Mouse (Mus musculus) embryonic facial prominence, embryonic 12.5 days (tissue): ENCODE results near the gene Arhgap40. TPM values are rescaled to one million over a fixed set of nuclear protein-coding genes. Genes with fewer than 3 reads are reported as not detected.

Experiments
- ATAC-seq: fragments of 200-750 bp; cut with Nextera tagmentation; 2 replicates; pipeline ENCODE4 v1.8.0; 2017; ENCODE audit not compliant: insufficient number of reproducible peaks, insufficient read depth, low FRiP score, low TSS enrichment
- H3K27ac ChIP-seq: fragments of 300-500 bp; sonication (generic); 2 replicates; pipeline ENCODE4 v1.5.1; 2016; ENCODE audit warnings: mild to moderate bottlenecking
- H3K27me3 ChIP-seq: fragments of 300-500 bp; sonication (generic); 2 replicates; pipeline ENCODE4 v1.6.1; 2016; ENCODE audit warnings: mild to moderate bottlenecking, moderate library complexity
- H3K36me3 ChIP-seq: fragments of 300-500 bp; sonication (generic); 2 replicates; pipeline ENCODE4 v1.6.1; 2016; ENCODE audit warnings: mild to moderate bottlenecking
- H3K4me1 ChIP-seq: fragments of 300-500 bp; sonication (generic); 2 replicates; pipeline ENCODE4 v1.6.1; 2016
- H3K4me2 ChIP-seq: fragments of 300-500 bp; sonication (generic); replicated peaks from 2 replicates; pipeline ENCODE4 v1.6.1; 2016; ENCODE audit warnings: mild to moderate bottlenecking, moderate library complexity
- H3K4me3 ChIP-seq: fragments of 300-500 bp; sonication (generic); 2 replicates; pipeline ENCODE4 v1.5.1; 2016; ENCODE audit warnings: mild to moderate bottlenecking
- H3K9ac ChIP-seq: fragments of 300-500 bp; sonication (generic); 2 replicates; pipeline ENCODE4 v1.6.1; 2016; ENCODE audit warnings: mild to moderate bottlenecking, moderate library complexity
- H3K9me3 ChIP-seq: fragments of 300-500 bp; sonication (generic); 2 replicates; pipeline ENCODE4 v1.6.1; 2016; ENCODE audit warnings: mild to moderate bottlenecking, moderate library complexity
- WGBS: fragments of 180-500 bp; shearing (Covaris S2); methylation state at CpG from one replicate; pipeline ENCODE4 v1.1.7; 2016; 5-methylcytosine and 5-hydroxymethylcytosine counted together
- polyA plus RNA-seq: library from polyadenylated mRNA; unstranded; fragments of >200 nt; fragmentation: Nextera tagmentation; extraction: Ambion mirVana; gene quantifications from 2 replicates; pipeline ENCODE4 v1.2.1, GENCODE M21; 2016

Gene Arhgap40
- polyA plus RNA-seq: 0.18 and 0.26 TPM in 2 replicates

DNA sequence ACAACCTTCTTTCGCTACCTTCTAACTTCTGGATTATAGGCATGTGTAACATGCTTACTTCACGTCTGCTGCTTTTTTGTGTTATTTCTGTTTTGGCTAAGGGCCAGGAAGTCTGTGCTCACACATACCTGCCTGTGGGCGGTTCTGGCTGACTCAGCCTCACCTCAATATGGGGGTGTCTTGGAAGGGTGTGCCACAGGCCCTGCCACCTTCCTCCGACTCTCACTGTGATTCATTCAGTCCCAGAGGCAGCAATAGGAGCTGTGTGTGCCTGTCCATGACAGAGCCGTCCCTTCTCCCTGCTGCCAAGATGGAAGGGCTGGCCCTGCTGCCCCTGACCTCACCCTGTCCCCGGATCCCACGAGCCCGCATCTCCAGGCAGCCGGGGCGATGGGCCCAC, at the start of gene Arhgap40:
Arhgap40 (plus strand) TSS at position 269 of the 400 bp plus-strand sequence.
- no peak for ATAC-seq
- Histone ChIP-seq H3K9me3 (no peaks in the 10 kb centered on the region), H3K4me2 (no peak within 1 kb of the TSS), H3K27me3 (no peaks in the 10 kb centered on the region), H3K36me3 (no peaks in the 10 kb centered on the region), H3K9ac (no peak within 1 kb of the TSS), H3K27ac (no peak within 1 kb of the TSS), H3K4me3 (no peak within 1 kb of the TSS), H3K4me1 (no peaks in the 10 kb centered on the region)
- WGBS: 81% methylated on average over 10 of the region's 10 CpGs

GRCm38 (mm10) chr2:158474159-158474558, 38.4 kb upstream of the Arhgap40 start:
- WGBS: 95% methylated on average over 1 of the region's 1 CpGs
- H3K36me3 ChIP-seq: peaks cover 42% of the 10 kb centered on the region
- H3K9ac ChIP-seq: no peak overlapping the region
- no peaks in the 10 kb centered on the region for H3K4me1 ChIP-seq
- H3K4me3 ChIP-seq: no peak overlapping the region
- H3K9me3 ChIP-seq: no peaks in the 10 kb centered on the region
- no peak overlapping the region for H3K4me2 ChIP-seq
- no peaks in the 10 kb centered on the region for H3K27me3 ChIP-seq
- no peak overlapping the region for H3K27ac ChIP-seq
- no peak for ATAC-seq

GRCm38 (mm10) chr2:158477640-158478039, 35.0 kb upstream of the Arhgap40 start:
- Histone ChIP-seq H3K27me3 (no peaks in the 10 kb centered on the region), H3K4me2 (no peak overlapping the region), H3K4me1 (no peaks in the 10 kb centered on the region), H3K9ac (no peak overlapping the region), H3K36me3 (peaks cover 60% of the 10 kb centered on the region), H3K4me3 (no peak overlapping the region), H3K9me3 (no peaks in the 10 kb centered on the region), H3K27ac (no peak overlapping the region)
- 86% methylated on average over 3 of the region's 3 CpGs for WGBS
- no peak for ATAC-seq

DNA sequence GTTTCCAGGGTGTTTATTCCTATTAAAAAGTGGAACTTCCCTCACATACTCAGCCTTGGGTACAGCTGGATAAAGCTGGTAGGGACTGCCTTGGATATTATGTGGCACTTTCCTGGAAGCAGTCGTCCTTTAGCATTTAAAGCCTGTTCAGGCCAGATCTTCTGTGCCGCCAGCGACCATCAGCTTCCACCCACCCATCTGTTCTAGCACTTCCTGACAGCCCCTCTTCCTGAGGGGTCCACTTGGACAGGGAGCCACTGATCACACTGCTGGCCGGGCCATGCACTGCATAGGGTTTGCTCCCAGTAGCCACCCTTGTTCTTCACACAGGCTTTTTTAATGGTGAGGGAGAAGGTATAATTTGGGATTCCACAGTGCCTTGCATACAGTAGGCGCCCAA, 14.1 kb upstream of the Arhgap40 start:
- ATAC-seq: no peak
- H3K4me2 ChIP-seq: no peak overlapping the region
- 84% methylated on average over 5 of the region's 5 CpGs for WGBS
- H3K27me3 ChIP-seq: no peaks in the 10 kb centered on the region
- H3K9me3 ChIP-seq: no peaks in the 10 kb centered on the region
- H3K4me1 ChIP-seq: no peaks in the 10 kb centered on the region
- H3K9ac ChIP-seq: no peak overlapping the region
- no peak overlapping the region for H3K27ac ChIP-seq
- H3K36me3 ChIP-seq: peaks cover 48% of the 10 kb centered on the region
- H3K4me3 ChIP-seq: no peak overlapping the region

DNA sequence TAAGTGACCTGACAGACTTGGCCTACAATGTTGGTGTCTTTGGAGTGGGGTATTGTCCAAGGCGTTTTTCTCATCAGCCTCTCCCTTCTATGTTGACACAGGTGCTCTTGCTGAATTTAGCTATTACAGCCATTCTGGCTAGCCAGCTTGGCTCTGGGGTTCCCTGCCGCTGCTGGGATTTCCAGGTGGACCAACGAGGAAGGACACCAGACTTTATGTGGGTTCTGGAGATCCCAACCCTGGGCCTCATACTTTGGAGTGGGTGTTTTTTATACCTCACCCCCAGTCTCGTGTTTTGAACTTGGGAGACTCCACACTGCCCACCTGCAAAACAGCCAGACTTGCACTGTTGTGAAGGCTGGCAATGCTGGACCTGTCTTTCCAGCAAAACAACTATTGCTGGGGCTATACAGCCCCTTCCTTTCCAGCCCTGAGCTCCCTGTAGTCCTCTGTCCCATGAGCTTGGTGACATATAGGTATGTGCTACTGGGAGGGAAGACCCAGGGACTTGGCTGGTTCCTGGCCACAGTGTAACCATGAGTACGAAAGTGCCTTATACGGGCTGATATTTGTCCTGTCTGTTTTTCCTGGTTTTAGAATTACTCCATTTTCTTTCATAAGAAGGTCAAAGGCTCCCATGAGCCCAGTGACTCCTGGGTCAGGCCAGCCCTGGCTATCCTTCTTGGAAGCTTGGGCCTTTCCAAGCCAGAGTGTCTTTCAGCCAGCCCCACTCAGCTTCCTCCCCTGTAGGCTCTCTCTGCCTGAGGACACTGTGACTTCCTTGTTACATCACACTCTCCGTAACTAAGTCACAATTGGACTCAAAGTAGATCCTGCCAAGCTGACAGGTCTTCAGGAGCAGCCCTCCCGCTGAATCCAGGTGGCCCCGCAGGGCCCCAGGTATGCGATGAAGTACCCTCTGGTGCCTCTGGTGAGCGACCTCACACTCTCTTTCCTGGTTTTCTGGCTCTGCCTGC, 10.5 kb upstream of the Arhgap40 start, which contains the start of gene Adig:
Adig (plus strand) TSS at position 777 of the 977 bp plus-strand sequence.
- Histone ChIP-seq H3K9ac (no peak within 1 kb of the TSS), H3K4me1 (no peaks in the 10 kb centered on the region), H3K27me3 (no peaks in the 10 kb centered on the region), H3K4me2 (no peak within 1 kb of the TSS), H3K27ac (no peak within 1 kb of the TSS), H3K9me3 (no peaks in the 10 kb centered on the region), H3K36me3 (peaks cover 15% of the 10 kb centered on the region), H3K4me3 (no peak within 1 kb of the TSS)
- 70% methylated on average over 11 of the region's 11 CpGs for WGBS
- no peak for ATAC-seq

DNA sequence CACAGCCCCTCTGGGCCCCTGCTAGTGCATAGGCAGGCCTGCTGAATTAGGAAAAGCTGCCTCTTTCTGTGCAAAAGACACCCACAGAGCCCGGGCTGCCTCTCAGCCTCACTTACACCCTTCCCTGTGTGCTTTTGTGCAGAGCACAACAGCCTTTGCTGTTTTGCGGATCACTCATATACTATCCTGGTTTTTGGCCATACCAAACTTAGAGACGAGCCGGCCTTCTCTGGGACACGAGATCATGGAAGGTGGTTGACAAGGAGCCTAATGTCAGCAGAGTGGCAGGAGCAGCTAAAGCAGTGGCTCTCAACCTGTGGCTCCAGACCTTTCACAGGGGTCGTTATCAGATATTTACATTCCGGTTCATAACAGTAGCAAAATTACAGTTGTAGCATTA, 9.4 kb upstream of the Arhgap40 start:
- no peaks in the 10 kb centered on the region for H3K27me3 ChIP-seq
- WGBS: 85% methylated on average over 7 of the region's 7 CpGs
- H3K9ac ChIP-seq: no peak overlapping the region
- H3K36me3 ChIP-seq: peaks cover 7% of the 10 kb centered on the region; the same call in 1 of the 2 replicates
- H3K27ac ChIP-seq: no peak overlapping the region
- H3K4me3 ChIP-seq: no peak overlapping the region
- no peaks in the 10 kb centered on the region for H3K4me1 ChIP-seq
- H3K4me2 ChIP-seq: no peak overlapping the region
- ATAC-seq: no peak
- no peaks in the 10 kb centered on the region for H3K9me3 ChIP-seq

- no peak for ATAC-seq
- no peak overlapping the region for H3K27ac ChIP-seq
- H3K4me1 ChIP-seq: no peaks in the 10 kb centered on the region
- 64% methylated on average over 4 of the region's 4 CpGs for WGBS
- H3K4me3 ChIP-seq: no peak overlapping the region
- H3K4me2 ChIP-seq: no peak overlapping the region
- H3K36me3 ChIP-seq: peaks cover 4% of the 10 kb centered on the region; the same call in 1 of the 2 replicates
- no peak overlapping the region for H3K9ac ChIP-seq
- H3K27me3 ChIP-seq: no peaks in the 10 kb centered on the region
- H3K9me3 ChIP-seq: no peaks in the 10 kb centered on the region
Measured at GRCm38 (mm10) chr2:158503671-158504070, 8.9 kb upstream of the Arhgap40 start.

- ATAC-seq: no peak
- Histone ChIP-seq H3K27me3 (no peaks in the 10 kb centered on the region), H3K9me3 (no peaks in the 10 kb centered on the region), H3K4me3 (no peak overlapping the region), H3K9ac (no peak overlapping the region), H3K36me3 (no peaks in the 10 kb centered on the region), H3K4me2 (no peak overlapping the region), H3K27ac (no peak overlapping the region), H3K4me1 (no peaks in the 10 kb centered on the region)
- 83% methylated on average over 5 of the region's 5 CpGs for WGBS
Measured at GRCm38 (mm10) chr2:158506475-158506874, 6.1 kb upstream of the Arhgap40 start.

GRCm38 (mm10) chr2:158507046-158507445, 5.5 kb upstream of the Arhgap40 start:
- 94% methylated on average over 10 of the region's 10 CpGs for WGBS
- Histone ChIP-seq H3K4me1 (no peaks in the 10 kb centered on the region), H3K36me3 (no peaks in the 10 kb centered on the region), H3K27ac (no peak overlapping the region), H3K4me3 (no peak overlapping the region), H3K4me2 (no peak overlapping the region), H3K27me3 (no peaks in the 10 kb centered on the region), H3K9me3 (no peaks in the 10 kb centered on the region), H3K9ac (no peak overlapping the region)
- ATAC-seq: no peak

GRCm38 (mm10) chr2:158510665-158511064, 1.9 kb upstream of the Arhgap40 start:
- no peak overlapping the region for H3K9ac ChIP-seq
- H3K27me3 ChIP-seq: no peaks in the 10 kb centered on the region
- no peak for ATAC-seq
- H3K4me1 ChIP-seq: no peaks in the 10 kb centered on the region
- no peak overlapping the region for H3K27ac ChIP-seq
- no peak overlapping the region for H3K4me2 ChIP-seq
- no peaks in the 10 kb centered on the region for H3K9me3 ChIP-seq
- H3K4me3 ChIP-seq: no peak overlapping the region
- WGBS: 73% methylated on average over 6 of the region's 6 CpGs
- no peaks in the 10 kb centered on the region for H3K36me3 ChIP-seq

DNA sequence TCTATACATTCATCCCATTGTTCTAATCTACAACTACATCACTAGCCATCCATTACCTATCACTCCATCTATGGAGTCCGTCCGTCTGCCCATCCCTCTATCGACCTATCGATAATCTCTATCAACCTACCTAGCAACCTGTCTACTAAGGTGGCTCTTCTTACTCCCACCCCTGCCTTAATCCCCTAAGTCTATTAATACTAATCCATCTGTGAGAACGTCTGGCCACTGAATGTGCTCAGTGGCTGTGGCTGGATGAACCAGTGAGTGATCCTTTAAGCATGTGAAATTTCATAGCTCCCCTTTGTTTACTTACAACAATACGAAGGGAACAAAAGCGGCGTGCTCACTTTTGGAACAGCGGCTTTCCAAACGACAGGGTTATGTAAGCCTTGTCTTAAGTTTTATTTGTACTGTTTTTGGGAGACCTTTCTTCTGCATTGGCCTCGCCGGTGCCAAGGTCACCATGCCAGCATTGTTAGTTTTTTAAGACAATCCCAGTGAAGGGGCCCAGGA, 1.3 kb downstream of the Arhgap40 start:
- no peak overlapping the region for H3K9ac ChIP-seq
- H3K9me3 ChIP-seq: no peaks in the 10 kb centered on the region
- H3K4me3 ChIP-seq: no peak overlapping the region
- H3K36me3 ChIP-seq: no peaks in the 10 kb centered on the region
- no peak overlapping the region for H3K27ac ChIP-seq
- H3K4me1 ChIP-seq: no peaks in the 10 kb centered on the region
- no peaks in the 10 kb centered on the region for H3K27me3 ChIP-seq
- WGBS: 84% methylated on average over 12 of the region's 12 CpGs
- H3K4me2 ChIP-seq: no peak overlapping the region
- no peak for ATAC-seq

DNA sequence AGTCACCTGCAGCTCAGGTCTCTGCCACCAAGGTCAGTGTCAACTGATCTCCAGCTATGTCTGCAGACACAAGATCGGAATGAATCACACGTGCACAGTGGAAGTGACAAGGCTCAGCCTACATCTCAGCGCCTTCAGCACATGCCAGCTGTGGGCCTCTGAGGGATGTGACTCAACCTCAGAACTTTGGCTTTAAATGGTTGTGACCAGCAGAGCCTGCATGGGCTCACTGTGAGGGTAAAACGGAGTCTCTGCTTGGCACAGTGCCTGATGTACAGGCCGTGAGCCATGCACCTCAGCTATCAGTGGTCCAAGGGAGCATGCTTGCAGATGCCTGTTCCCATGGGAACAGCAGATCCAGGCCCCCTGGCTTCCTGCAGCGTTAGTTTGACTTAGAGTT, 6.0 kb downstream of the Arhgap40 start:
- no peaks in the 10 kb centered on the region for H3K9me3 ChIP-seq
- no peaks in the 10 kb centered on the region for H3K36me3 ChIP-seq
- ATAC-seq: no peak
- no peak overlapping the region for H3K9ac ChIP-seq
- 61% methylated on average over 6 of the region's 6 CpGs for WGBS
- H3K4me3 ChIP-seq: no peak overlapping the region
- no peaks in the 10 kb centered on the region for H3K27me3 ChIP-seq
- no peak overlapping the region for H3K4me2 ChIP-seq
- no peaks in the 10 kb centered on the region for H3K4me1 ChIP-seq
- H3K27ac ChIP-seq: no peak overlapping the region
